Mouse (Mus musculus) lung, postnatal 0 days (tissue): ENCODE data around the gene Ap3b1.

Source experiments
- CTCF ChIP-seq: IDR thresholded peaks from 2 replicates; pipeline ENCODE4 v1.5.1; 2016; ENCODE audit warnings: antibody characterized with exemption, mild to moderate bottlenecking
- EP300 ChIP-seq: IDR thresholded peaks from 2 replicates; pipeline ENCODE4 v1.6.1; 2016; ENCODE audit warnings: antibody characterized with exemption, mild to moderate bottlenecking, control low read depth

GRCm38 (mm10) chr13:94542061-94542460, 183.3 kb downstream of the Ap3b1 start:
- TF ChIP-seq CTCF (no peak), EP300 (no peak)
